Mouse (Mus musculus): ENCODE measurements at regions not wholly inside any gene's neighbourhood (a gene's known extent, or its start where the extent isn't known, plus 50 kb on each side); places are given as distances from the start of the nearest gene placed in this dataset.

- no peak for DNase-seq
Observed at GRCm38 (mm10) chr1:119256097-119256473, 166.0 kb downstream of the Inhbb start.

- DNase-seq = no peak
Observed at GRCm38 (mm10) chr1:119255386-119256096, 166.5 kb downstream of the Inhbb start.

GRCm38 (mm10) chr1:119254928-119255327 lies 167.1 kb downstream of the Inhbb start:
- no peak for DNase-seq

- peak; percentile 24 for DNase-seq
Observed at GRCm38 (mm10) chr1:119253371-119253851, 168.6 kb downstream of the Inhbb start.

GRCm38 (mm10) chr1:119252403-119252802 lies 169.6 kb downstream of the Inhbb start:
- DNase-seq = no peak

- no peak for DNase-seq
Observed at GRCm38 (mm10) chr1:119251741-119252140, 170.3 kb downstream of the Inhbb start.

- no peak for DNase-seq
Observed at GRCm38 (mm10) chr1:119248776-119249495, 173.1 kb downstream of the Inhbb start.

- no peak for DNase-seq
Observed at GRCm38 (mm10) chr1:119247117-119247516, 174.9 kb downstream of the Inhbb start.

GRCm38 (mm10) chr1:119238463-119238862 lies 183.6 kb downstream of the Inhbb start:
- DNase-seq = no peak

GRCm38 (mm10) chr1:119236787-119237186 lies 183.4 kb upstream of the Gli2 start:
- DNase-seq = no peak

- DNase-seq = peak; percentile 62
Observed at GRCm38 (mm10) chr1:119234449-119234848, 181.0 kb upstream of the Gli2 start.

GRCm38 (mm10) chr1:119226996-119227395 lies 173.6 kb upstream of the Gli2 start:
- DNase-seq = no peak

GRCm38 (mm10) chr1:119223876-119224275 lies 170.5 kb upstream of the Gli2 start:
- DNase-seq = peak; percentile 7

- DNase-seq = no peak
Observed at GRCm38 (mm10) chr1:119221901-119222300, 168.5 kb upstream of the Gli2 start.

GRCm38 (mm10) chr1:119221012-119221411 lies 167.6 kb upstream of the Gli2 start:
- DNase-seq = no peak

- peak; percentile 21 for DNase-seq
Observed at GRCm38 (mm10) chr1:119219817-119220216, 166.4 kb upstream of the Gli2 start.

- DNase-seq = no peak
Observed at GRCm38 (mm10) chr1:119217387-119217786, 164.0 kb upstream of the Gli2 start.

GRCm38 (mm10) chr1:119209607-119210007 lies 156.2 kb upstream of the Gli2 start:
- DNase-seq = peak; percentile 21

GRCm38 (mm10) chr1:119202456-119202855 lies 149.0 kb upstream of the Gli2 start:
- no peak for DNase-seq

- DNase-seq = peak; percentile 72
Observed at GRCm38 (mm10) chr1:119197415-119197700, 143.9 kb upstream of the Gli2 start.

GRCm38 (mm10) chr1:119196674-119197414 lies 143.4 kb upstream of the Gli2 start:
- DNase-seq = no peak

- DNase-seq = no peak
Observed at GRCm38 (mm10) chr1:119194533-119194932, 141.1 kb upstream of the Gli2 start.

- DNase-seq = no peak
Observed at GRCm38 (mm10) chr1:119191177-119191576, 137.8 kb upstream of the Gli2 start.

All from adrenal gland, postnatal 25 days (tissue).